Mouse (Mus musculus): ENCODE measurements around the gene Dbi. TPM values are rescaled to one million over a fixed set of nuclear protein-coding genes. Genes with fewer than 3 reads are reported as not detected.
"Not testable (repeated sequence)": the region's sequence is repeated elsewhere in the genome, so short reads cannot be mapped to it uniquely, and the experiment has no call there.

Gene Dbi
- polyA plus RNA-seq, 1 experiment = 0.79 TPM

DNA sequence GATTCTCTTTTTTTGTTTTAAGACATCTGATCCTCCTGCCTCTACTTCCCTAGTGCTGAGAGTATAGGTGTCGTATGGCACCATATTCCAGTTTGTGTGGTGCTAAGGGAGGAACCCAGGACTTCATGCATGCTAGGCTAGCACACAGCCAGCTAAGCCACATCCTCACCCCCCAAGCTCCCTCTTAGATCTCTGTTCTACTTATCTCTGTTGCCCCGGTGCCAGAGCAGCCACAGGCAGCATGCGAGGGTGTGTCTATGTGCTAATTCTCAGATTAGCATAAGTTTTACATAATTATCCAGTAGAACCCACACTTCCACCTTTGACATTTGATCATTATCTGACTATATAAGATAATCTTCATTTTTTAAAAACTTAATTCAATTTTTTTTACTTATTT is 26.0 kb downstream of the Dbi start:
- Histone ChIP-seq H3K4me3 (replicated peaks) (no peak overlapping the region), H3K4me1 (ENCODE audit: control insufficient read depth) (no peaks in the 10 kb centered on the region; the same call in 1 of the 2 replicates), H3K36me3 (ENCODE audit: control insufficient read depth) (no peaks in the 10 kb centered on the region), H3K9me3 (ENCODE audit: control insufficient read depth, low read length) (no peaks in the 10 kb centered on the region), H3K27me3 (ENCODE audit: control insufficient read depth) (no peaks in the 10 kb centered on the region)
- TF ChIP-seq GATA1 (IDR thresholded peaks at IDR 0.05; ENCODE audit: low read length) = no peak
- TF ChIP-seq TAL1 (IDR thresholded peaks at IDR 0.05; ENCODE audit: low read length) = no peak

DNA sequence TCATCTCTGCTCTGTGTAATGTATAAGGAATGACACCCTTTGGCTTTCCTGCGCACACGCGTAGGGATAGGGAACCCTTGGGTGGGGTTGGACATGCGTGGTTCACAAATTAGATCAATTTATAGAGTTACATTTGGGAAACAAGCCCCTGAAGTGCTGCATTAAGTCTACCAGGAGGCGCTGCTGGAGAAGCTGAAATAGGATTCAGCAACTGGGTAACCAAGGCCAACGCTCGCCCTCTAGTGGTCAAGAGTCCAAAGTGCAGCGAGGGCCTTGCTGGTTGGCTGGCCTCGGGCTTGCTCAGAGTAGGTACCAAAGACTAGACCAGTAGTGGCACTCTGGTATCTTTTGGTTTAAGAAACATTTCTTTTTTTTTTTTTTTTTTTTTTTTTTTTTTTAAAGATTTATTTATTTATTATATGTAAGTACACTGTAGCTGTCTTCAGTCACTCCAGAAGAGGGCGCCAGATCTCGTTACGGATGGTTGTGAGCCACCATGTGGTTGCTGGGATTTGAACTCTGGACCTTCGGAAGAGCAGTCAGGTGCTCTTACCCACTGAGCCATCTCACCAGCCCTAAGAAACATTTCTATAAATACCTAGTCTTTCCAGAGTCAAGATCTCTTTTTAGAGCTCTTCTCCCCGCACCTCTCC is 27.3 kb downstream of the Dbi start:
- not testable (repeated sequence) for H3K36me3 ChIP-seq (ENCODE audit: control insufficient read depth)

DNA sequence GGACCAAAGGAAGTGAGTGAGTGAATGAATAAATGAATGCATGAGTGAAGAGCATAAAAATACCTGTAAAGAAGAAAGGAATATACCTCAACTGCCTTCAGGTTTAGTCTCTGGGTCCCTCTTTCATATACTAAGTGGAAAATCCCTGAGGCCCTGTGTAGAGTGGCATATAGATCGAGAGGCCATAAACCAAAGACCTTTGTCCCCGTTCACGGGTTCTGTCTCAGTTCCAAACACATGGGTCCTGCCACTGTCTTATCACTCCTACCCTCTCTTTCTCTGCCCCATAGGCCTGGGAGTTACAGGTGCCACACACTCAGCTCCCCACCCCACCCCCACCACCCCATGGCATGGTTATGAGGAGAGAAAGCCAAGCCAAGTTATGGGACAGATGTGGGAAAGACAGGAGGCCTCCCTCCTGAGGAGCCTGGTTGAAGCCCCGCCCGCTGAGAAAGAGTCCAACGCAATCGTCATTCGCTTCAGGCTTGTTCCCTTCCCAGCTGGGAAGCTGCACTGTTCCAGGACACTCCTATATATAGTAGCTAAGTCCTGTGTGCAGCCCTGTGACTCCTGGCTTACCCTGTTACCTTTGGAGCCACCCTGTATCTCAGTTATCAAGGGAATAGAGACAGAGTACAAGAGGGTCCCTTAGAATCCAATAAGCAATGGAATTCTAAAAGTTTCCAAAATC is 29.9 kb downstream of the Dbi start:
- H3K4me1 ChIP-seq (ENCODE audit: control insufficient read depth) = no peaks in the 10 kb centered on the region; the same call in 1 of the 2 replicates
- no peak for TF ChIP-seq GATA1 (IDR thresholded peaks at IDR 0.05; ENCODE audit: low read length)
- TF ChIP-seq TAL1 (IDR thresholded peaks at IDR 0.05; ENCODE audit: low read length) = no peak
- no peak overlapping the region for H3K4me3 ChIP-seq (replicated peaks)
- no peaks in the 10 kb centered on the region for H3K36me3 ChIP-seq (ENCODE audit: control insufficient read depth)
- H3K27me3 ChIP-seq (ENCODE audit: control insufficient read depth) = no peaks in the 10 kb centered on the region
- no peaks in the 10 kb centered on the region for H3K9me3 ChIP-seq (ENCODE audit: control insufficient read depth, low read length)

More for the DNA sequence above, 27.3 kb downstream of the Dbi start:
- H3K4me3 ChIP-seq (replicated peaks); H3K9me3 ChIP-seq (ENCODE audit: control insufficient read depth, low read length); H3K27me3 ChIP-seq (ENCODE audit: control insufficient read depth); H3K4me1 ChIP-seq (ENCODE audit: control insufficient read depth): not testable (repeated sequence)

DNA sequence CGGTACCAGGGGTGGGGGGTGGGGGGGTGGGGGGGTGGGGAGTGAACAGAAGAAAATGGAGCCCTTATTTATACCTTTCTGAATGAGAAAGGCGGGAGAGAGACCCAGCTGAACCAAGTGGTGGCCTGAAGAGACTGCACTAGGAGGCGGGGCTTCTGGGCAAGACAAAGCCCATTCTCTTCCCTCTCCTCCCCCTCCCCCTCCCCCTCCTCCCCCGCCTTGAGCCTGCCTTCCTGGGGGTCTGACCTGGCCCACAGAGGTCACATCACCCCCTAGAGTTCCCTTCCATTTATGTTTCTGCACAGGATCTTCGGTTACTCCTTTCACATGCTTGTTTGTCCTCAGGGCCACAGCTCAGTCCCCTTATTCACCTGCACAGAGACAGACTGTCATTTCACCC is 31.7 kb downstream of the Dbi start:
- Histone ChIP-seq H3K27me3 (ENCODE audit: control insufficient read depth) (no peaks in the 10 kb centered on the region), H3K4me1 (ENCODE audit: control insufficient read depth) (no peaks in the 10 kb centered on the region), H3K4me3 (replicated peaks) (no peak overlapping the region), H3K36me3 (ENCODE audit: control insufficient read depth) (no peaks in the 10 kb centered on the region), H3K9me3 (ENCODE audit: control insufficient read depth, low read length) (no peaks in the 10 kb centered on the region)
- TF ChIP-seq TAL1 (IDR thresholded peaks at IDR 0.05; ENCODE audit: low read length) = no peak
- TF ChIP-seq GATA1 (IDR thresholded peaks at IDR 0.05; ENCODE audit: low read length) = no peak

DNA sequence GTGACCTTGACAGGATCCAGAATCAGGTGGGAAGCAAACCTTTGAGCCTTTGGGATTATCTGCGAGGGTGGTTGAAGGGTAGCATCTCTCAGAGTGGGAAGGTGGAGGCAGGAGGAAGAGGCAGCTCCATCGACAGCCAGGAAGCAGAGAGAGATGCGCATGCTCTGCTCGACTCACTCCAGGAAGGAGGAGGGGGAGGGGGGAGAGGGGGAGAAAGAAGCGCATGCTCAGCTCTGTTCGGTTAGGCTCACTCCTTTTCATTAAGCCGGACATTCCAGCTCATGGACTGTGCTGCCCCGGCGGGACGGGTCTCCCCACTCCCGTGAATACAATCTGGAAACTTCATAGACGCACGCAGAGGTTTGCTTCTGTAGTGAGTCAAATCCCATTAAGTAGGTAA is 34.2 kb downstream of the Dbi start:
- Histone ChIP-seq H3K4me1 (ENCODE audit: control insufficient read depth) (no peaks in the 10 kb centered on the region; the same call in 1 of the 2 replicates), H3K36me3 (ENCODE audit: control insufficient read depth) (no peaks in the 10 kb centered on the region), H3K9me3 (ENCODE audit: control insufficient read depth, low read length) (no peaks in the 10 kb centered on the region), H3K27me3 (ENCODE audit: control insufficient read depth) (no peaks in the 10 kb centered on the region), H3K4me3 (replicated peaks) (no peak overlapping the region)
- TF ChIP-seq GATA1 (IDR thresholded peaks at IDR 0.05; ENCODE audit: low read length) (no peak), TAL1 (IDR thresholded peaks at IDR 0.05; ENCODE audit: low read length) (no peak)

DNA sequence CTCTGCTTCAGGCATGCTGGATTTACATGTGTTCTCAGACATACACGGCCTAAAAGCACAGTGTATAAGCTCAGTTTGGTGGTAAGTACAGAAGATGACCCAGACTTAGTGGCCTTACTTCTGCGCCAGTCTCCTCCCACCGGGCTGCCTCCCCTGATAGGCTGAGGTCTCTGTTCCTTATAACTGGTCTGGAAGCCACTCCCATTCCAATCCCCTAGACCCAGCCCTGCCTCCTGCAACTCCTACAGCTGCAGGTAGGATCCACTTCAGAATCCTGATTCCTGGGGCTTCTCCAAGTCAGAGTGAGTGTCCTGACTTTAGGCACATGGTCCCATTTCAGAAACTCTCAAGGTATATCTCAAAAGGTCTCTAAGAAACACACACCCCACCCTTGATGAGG is 35.2 kb downstream of the Dbi start:
- Histone ChIP-seq H3K9me3 (ENCODE audit: control insufficient read depth, low read length) (no peaks in the 10 kb centered on the region), H3K27me3 (ENCODE audit: control insufficient read depth) (no peaks in the 10 kb centered on the region), H3K4me1 (ENCODE audit: control insufficient read depth) (no peaks in the 10 kb centered on the region; the same call in 1 of the 2 replicates), H3K4me3 (replicated peaks) (no peak overlapping the region), H3K36me3 (ENCODE audit: control insufficient read depth) (no peaks in the 10 kb centered on the region)
- TF ChIP-seq GATA1 (IDR thresholded peaks at IDR 0.05; ENCODE audit: low read length) (no peak), TAL1 (IDR thresholded peaks at IDR 0.05; ENCODE audit: low read length) (no peak)

DNA sequence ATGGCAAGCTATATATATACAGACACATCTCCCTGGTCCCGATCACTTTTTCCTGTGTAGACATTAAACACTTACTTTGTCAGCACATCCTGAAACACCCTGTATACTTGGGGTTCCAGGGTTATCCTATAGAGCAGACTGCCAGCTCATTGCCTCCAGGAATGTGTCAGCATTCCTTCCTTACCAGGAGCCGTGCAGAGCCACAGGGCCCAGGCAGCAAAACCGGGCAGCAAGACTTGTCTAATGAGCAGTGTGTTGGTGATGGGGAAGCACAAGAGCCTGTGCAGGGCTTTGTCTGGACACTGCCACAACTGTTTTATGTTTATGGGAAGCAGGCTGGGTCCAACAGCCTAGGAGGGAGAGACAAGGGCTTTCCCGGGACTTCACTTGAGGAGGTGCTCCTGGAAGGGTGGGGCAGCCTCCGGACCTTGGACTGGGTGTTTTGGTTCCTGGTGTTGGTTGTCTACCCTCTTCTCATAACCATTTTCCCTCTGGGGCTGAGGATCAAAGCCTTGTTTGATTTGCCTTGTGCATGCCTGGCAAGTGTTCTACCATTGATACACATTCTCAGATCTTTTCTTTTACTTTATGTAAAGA is 36.9 kb downstream of the Dbi start:
- H3K9me3 ChIP-seq (ENCODE audit: control insufficient read depth, low read length) = no peaks in the 10 kb centered on the region
- no peaks in the 10 kb centered on the region for H3K27me3 ChIP-seq (ENCODE audit: control insufficient read depth)
- H3K36me3 ChIP-seq (ENCODE audit: control insufficient read depth) = no peaks in the 10 kb centered on the region
- H3K4me3 ChIP-seq (replicated peaks) = no peak overlapping the region
- no peaks in the 10 kb centered on the region; the same call in 1 of the 2 replicates for H3K4me1 ChIP-seq (ENCODE audit: control insufficient read depth)
- TF ChIP-seq GATA1 (IDR thresholded peaks at IDR 0.05; ENCODE audit: low read length) (no peak), TAL1 (IDR thresholded peaks at IDR 0.05; ENCODE audit: low read length) (no peak)

DNA sequence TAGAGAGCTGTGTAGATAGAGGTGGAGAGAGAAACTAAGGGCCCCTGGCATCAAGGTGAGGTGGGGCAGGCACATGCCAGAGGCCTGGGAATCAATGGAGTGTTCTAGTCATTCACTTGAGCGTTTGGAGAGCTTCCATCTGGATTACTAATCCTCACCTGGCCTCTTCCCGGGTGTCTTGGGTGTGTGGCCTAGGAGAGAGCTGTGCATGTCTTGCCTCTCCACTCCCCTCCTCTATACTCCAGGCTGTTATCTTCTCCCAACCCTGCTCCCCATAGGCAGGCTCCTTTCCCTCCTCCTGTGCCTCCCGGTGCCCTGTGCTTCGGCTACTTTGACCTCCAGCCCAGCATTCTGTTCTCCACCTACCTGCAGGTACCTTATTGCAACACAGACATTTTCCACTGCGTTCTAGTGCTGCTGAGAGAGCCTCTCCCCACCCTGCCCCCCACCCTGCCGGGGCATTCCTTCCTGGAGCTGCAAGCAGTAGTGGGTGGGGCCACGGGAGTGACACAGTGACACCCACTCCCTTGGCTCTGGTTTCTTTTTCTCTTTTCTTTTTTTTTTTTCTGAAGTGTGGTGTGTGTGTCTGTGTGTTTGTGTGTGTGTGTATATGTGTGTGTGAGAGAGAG is 37.8 kb downstream of the Dbi start:
- Histone ChIP-seq H3K4me3 (replicated peaks) (no peak overlapping the region), H3K36me3 (ENCODE audit: control insufficient read depth) (no peaks in the 10 kb centered on the region), H3K4me1 (ENCODE audit: control insufficient read depth) (no peaks in the 10 kb centered on the region; the same call in 1 of the 2 replicates), H3K27me3 (ENCODE audit: control insufficient read depth) (no peaks in the 10 kb centered on the region), H3K9me3 (ENCODE audit: control insufficient read depth, low read length) (no peaks in the 10 kb centered on the region)
- TF ChIP-seq TAL1 (IDR thresholded peaks at IDR 0.05; ENCODE audit: low read length) (no peak), GATA1 (IDR thresholded peaks at IDR 0.05; ENCODE audit: low read length) (no peak)

DNA sequence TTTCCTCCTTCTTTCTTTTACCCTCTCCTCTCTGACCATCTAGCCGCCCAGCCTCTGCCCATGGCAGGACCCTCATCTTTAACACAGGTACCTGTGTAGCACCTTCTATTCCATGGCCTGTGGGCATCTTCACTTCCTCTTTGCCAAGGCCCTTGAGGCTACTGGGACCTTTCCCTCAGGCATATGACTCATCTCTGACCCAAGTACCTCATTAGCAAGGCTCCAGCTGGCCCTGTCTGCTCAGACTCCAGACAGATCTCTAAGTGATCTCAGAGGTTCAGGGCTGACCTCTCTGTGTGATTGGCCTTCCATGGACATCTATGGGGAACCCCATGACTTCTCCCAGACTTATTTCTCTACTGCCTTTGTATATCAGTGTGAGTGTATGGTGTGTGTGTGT is 40.2 kb downstream of the Dbi start:
- Histone ChIP-seq H3K4me3 (replicated peaks) (no peak overlapping the region), H3K36me3 (ENCODE audit: control insufficient read depth) (no peaks in the 10 kb centered on the region), H3K27me3 (ENCODE audit: control insufficient read depth) (no peaks in the 10 kb centered on the region), H3K9me3 (ENCODE audit: control insufficient read depth, low read length) (no peaks in the 10 kb centered on the region), H3K4me1 (ENCODE audit: control insufficient read depth) (no peaks in the 10 kb centered on the region; the same call in 1 of the 2 replicates)
- TF ChIP-seq TAL1 (IDR thresholded peaks at IDR 0.05; ENCODE audit: low read length) (no peak), GATA1 (IDR thresholded peaks at IDR 0.05; ENCODE audit: low read length) (no peak)
